Mouse (Mus musculus) adrenal gland, postnatal 25 days (tissue): ENCODE measurements around the gene Tle6. TPM values are rescaled to one million over a fixed set of nuclear protein-coding genes. Genes with fewer than 3 reads are reported as not detected.
"Not testable (repeated sequence)": the region's sequence is repeated elsewhere in the genome, so short reads cannot be mapped to it uniquely, and the experiment has no call there.

Source experiments
- DNase-seq: peaks from one replicate; pipeline ENCODE4 v3.0.0; 2021; ENCODE audit warnings: mixed read lengths
- long read RNA-seq: library from polyadenylated mRNA; stranded (forward); transcript quantifications from one replicate; pipeline ENCODE4 v2.0.0, GENCODE M21; 2021
- total RNA-seq: library from RNA; stranded (reverse); gene quantifications from 2 replicates; pipeline ENCODE4 v1.2.3, GENCODE M21; 2021

Tle6 gene
- 26.4 and 37.4 TPM in 2 replicates for total RNA-seq
- long read RNA-seq, partial matches to known transcripts = 1 of 28 reads
- long read RNA-seq, other reads (novel, unspliced or antisense) = 19 of 28 reads

DNA sequence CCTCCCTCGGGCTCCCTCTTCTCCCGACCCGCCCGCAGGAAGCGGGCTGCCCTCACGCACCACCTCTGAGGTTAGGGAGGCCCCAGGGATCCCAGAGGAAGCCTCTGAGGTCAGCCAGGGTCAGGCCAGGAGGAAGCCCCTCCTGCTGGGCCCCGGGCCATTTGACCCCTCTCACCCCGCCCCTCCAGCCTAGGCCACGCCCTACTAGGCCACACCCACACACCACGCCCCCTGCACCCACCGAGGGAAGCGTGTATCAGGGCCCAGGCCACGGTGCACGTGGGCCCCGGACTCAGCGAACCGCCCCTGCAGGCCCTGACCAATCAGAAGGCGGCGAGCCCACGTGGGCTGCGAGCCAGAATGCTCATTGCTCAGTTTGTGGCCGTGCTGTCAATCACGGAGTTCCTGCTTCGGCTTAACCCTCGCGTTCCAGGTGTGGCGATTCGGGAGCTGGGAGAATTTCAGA is at the start of gene Tle6:
Gene Tle6, minus strand, starts transcription at position 336 of the 466 bp plus-strand sequence.
- peak; percentile 98 for DNase-seq

DNA sequence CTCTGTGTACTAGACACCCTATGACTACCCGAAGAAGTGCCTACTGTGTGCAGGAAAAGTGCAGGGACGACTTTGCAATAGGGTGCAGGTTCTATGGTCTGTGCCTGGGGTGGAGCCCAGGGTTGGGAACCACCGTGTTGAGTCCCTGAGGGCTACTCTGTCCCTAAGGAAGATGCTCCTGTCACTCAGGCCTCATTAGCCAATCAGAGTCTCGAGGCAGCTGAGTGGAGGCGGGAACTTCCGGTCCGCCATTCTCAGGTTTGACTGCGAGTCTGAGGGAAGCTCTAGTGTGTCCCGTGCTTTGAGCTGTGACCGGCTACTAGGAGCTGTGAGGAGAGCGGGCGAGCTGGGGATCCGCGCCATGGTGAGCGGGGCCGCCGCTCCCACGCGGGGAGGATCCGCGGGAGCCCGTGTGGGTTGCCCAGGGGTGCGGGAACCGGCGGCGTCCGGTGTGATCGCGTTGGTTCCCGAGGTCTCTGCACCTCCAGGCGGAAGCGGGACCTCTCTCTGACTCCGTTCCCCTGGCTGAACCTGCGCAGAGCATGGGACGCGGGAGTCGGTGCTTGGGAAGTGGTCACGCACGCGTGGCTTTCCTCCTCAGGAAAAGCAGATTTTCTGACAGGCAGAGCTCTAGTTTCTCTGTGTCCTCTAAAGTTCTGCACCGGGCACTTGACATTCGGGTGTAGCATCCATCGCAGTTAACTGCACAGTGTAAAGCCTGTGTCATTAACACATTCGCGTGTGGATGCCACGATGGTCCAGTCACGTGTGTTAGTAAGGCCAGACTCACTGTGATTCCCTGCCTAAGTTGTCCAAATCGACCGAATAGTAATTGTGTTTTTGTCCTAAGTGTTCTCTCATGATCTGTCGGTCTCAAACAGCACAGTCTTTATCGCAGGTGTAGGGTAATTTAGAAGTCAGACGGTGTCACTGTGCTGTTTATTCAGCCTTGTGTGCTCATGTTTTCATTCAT is 48.2 kb upstream of the Tle6 start, which contains the start of gene Gm10778:
Gene Gm10778, plus strand, starts transcription at position 257 of the 973 bp plus-strand sequence.
- peak; percentile 77 for DNase-seq

DNA sequence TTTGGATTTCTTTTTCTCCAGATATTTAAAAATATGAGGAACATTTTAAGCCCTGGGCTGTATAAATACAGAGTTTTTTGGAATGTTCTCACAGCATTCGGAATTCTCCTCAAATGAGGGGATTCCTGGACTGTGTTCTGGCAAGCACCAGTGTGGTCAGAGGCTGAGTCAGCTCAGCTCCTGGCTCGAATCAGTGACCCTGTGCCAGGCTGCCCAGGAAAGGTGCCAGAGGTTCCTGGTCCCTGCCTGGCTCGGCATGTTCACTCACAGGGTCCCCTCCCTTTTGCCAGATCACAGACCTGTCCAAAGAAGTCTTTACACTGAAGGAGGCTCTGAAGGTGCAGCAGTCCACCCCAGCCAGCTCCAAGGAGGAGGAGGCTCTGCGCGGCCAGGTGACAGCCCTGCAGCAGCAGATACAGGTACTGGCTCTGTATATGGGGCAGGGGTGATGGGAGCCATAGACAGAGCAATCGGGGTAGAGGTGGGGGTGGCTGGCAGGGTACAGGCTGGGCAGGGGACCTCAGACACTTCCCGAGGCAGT is 45.2 kb upstream of the Tle6 start:
- DNase-seq = peak; percentile 62

DNA sequence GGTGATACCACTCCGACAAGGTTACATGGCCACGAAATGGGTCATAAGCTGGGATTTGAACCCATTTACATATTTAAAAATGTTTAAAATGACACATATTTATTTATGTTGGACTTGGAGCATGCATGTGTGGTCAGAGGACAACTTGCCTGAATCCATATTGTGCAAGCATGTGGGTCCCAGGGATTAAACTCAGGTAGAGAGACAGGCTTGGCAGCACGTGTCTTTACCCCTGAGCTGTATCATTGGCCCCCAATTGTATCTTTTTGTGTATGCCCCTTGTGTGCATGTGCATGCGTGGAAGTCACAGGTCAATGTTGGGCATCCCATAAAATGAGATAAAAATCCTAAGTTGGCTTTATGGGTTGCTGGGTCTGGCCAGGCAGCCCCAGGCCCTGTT is 44.5 kb upstream of the Tle6 start:
- no peak for DNase-seq

DNA sequence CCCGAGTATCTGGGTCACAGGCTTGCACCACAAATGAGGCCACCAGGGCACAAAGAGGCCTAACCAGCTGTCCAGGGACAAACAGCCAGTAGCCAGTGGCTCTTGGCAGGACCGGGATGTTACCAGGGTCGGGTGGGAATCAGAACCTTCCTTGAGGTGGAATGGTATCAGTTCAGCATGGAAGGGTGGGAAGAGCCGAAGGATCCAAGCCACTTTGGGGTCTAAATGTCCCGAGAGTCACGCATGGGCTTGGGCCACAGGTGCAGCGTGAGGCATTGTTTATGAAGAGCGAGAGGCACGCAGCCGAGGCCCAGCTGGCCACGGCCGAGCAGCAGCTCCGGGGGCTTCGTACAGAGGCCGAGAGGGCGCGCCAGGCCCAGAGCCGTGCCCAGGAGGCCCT is 43.8 kb upstream of the Tle6 start:
- DNase-seq = no peak

DNA sequence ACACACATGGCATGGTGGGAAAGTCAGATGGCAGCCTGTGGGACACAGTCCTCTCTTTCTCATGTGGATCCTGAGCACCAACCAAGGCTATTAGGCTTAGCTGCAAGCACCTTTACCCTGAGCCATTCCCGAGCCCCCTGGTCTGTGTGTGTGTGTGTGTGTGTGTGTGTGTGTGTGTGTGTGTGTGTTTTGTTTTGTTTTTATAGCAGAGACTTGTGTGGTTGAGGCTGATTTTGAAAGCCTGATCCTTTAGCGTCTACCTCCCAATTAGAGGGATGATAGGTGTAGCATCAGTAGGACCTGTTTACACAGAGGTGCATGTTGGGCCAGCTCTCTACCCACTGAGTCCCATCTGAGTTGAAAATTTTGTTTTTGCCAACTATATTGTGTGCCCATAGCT is 43.3 kb upstream of the Tle6 start:
- no peak for DNase-seq

DNA sequence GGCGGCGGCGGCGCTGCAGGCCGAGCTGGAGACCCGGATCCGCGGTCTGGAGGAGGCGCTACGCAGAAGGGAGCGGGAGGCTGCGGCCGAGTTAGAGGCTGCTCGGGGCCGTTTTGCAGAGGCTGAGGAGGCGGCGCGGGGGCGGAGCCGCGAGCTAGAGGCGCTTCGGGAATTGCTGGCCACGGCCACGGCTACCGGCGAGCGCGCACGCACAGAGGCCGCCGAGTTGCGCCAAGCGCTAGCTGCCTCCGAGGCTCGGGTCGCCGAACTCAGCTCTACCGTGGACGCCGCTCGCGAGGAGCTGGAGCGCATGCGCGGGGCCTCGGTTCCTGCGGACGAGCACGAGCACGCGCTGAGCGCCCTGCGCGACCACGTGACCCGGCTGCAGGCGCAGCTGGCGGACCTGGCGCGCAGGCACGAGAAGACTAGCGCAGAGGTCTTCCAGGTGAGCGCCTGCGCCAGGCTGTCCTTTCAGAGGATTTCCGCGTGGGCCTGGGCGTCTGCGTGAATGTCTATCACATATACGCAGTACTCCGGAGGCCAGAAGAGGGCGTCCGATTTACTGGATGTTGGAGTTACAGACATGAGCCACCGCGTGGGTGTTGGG is 42.7 kb upstream of the Tle6 start:
- peak; percentile 98 for DNase-seq

DNA sequence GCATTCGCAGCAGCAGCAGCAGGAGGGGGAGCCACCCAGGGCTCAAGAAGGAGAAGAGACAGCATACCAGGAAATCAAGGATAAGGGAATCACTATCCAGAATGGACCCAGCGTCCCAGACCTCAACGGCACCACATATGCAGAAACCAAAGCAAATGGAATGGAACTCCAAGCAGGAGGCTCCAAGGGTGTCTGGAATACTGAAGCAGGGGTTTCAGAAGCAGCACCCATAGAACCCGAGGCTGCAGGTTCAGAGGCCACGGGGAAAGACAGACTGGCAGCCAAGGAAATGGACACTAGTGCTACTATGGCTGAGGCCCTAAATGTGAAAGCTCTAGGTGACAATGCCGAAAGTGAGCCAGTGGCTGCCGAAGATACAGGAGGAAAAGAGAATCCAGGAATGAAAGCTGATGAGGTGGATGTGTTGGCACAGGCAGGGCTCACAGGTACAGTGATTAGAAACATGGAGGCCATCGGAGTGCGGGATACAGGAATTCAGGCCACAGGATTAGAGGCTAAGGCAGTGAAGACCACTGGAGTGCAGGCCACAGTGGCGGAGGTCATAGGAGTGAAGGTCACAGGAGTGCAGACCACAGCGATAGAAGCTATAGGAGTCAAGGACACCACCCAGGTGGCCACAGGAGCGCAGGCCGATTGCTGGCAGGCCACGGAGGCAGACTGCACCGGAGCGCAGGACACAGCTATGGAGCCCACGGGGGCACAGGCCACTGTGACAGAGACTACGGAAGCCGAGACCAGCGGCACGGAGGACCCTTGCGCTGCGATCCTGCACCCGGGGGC is 42.0 kb upstream of the Tle6 start:
- no peak for DNase-seq

DNA sequence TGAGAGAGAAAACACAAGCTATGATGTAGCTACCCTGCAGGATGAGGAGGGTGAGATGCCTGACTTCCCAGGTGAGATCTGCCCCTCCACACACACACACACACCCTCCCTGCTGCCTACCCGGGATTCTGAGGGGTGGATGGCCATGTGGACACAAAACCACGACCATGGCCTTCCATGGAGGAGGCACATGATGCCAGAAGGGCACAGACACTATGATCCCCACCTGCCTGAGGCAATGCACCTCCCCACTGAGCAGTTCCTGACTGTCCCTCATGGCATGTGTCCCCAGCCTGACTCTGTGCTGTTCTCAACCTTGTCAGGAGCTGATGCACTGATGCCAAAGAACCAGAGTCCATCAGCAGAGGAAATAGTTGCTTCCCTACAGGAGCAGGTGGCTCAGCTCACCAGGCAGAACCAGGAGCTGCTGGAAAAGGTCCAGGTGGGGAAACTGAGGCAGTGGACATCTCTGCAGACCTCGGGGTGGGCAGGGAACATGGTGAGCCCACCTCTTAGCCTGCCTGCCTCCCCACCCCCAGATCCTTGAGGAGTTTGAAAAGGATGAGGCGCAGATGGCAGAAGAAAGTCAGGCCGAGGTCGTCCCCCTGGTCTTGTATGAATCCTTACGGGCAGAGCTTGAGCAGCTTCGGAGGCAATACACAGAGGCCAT is 41.2 kb upstream of the Tle6 start:
- DNase-seq = no peak

DNA sequence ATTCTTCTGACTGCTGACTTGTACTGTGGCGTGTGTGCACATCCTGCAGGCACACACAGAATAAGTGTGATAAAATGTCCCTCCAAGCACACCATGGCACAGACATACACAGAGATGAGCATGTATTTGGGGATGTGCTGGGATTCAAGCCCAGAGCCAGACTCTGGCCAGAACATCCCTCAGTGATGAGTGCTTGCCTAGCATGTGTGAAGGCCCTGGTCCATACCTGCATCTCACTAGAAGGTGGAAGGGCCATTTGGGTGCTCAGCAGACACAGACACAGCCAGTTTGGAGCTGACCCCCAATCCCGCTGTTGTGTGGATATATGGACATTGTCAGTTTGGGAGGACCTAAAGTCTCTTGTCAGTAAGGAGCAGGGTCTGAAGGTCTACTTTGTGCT is 40.7 kb upstream of the Tle6 start:
- no peak for DNase-seq

DNA sequence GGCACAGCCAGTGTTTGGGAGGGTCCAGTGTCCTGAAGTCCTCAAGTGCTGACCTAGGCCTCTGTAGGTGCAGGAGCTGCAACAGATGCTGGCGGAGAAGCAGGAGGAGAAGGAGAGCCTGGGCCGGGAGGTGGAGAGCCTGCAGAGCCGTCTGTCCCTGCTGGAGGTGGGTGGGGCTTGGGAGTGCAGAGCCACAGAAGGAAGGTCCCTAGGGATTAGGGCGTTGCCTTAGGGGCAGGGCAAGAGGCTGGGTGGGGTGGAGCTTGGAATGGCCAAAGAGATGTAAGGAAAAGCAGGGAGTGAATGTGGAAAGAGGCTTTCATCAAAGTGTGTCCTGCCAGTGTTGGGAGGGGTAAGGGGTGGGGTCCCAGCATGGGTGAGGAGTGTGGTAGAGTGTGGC is 40.0 kb upstream of the Tle6 start:
- not testable (repeated sequence) for DNase-seq

DNA sequence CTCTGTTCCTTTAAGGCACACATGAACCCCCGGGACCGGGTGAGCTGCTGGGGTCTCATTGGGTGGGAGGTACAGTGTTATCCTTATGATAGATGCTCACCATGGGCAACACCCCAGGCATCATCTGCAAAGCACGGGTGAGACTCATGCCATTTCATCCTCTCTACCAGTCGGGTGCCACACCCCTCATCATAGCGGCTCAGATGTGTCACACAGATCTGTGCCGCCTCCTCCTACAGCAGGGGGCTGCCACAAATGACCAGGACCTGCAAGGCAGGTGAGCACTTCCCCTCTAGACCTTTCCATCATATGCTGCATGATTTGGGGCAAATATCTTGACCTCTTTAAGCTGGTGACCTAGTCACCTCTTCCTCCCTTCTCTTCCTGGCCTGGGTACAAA is 37.2 kb upstream of the Tle6 start:
- DNase-seq = no peak

DNA sequence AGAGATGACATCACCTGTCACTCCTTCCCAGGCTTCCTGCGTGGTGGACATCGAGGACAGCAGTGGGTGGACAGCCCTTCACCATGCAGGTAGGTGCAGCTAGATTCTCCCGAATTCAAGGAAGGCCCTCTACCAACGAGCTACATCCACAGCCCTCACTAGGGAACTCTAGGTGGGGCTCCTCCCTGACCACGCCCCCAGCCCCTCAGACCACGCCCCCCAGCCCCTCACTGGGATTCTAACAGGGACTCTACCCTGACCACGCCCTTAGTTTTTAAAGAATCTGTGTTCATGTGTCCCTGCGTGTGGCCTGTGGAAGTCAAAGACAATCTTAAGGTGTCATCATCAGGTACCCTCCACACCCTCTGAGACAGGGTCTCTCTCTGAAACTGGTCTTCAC is 35.5 kb upstream of the Tle6 start:
- DNase-seq = no peak

DNA sequence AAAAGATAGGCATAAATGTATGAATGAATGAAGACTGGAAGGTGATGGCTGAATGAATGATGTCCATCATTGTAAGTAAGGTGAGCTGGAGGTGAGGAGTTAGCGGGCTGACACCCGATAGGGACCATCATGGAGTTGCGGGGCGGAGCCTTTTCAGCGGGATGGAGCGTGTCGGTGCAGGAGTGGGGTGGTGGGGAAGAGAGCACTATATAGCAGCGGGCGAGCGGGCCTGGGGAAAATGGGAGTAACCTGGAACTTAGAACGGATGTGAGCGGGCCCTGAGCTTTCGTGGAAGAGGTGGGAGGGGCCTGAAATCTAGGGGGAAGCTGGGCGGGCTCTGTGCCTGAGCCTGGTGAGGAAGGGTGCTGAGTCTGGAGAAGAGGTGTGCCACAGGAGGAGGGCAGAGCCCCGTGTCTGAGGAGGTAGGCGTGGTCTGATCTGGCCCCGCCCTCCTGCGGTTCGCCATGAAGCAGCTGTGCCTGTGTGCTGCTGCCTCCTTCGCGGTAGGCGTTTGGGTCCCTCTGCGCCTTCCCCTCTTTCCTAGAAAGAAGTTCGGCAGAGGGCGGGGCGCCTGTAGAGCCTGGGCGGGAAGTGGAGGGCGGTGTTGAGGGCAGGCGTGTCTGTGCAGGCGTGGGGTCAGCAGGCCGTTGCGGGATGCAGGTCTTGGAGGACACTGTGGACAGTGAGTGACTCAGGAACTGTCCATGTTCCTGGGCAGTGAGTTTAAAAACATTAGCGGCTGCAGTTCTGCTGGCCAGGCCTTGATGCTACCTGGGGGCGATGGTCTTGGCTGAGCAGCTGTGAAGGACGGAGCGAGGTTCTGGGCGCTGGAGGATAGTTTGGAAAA is 32.6 kb upstream of the Tle6 start:
- peak; percentile 85 for DNase-seq

DNA sequence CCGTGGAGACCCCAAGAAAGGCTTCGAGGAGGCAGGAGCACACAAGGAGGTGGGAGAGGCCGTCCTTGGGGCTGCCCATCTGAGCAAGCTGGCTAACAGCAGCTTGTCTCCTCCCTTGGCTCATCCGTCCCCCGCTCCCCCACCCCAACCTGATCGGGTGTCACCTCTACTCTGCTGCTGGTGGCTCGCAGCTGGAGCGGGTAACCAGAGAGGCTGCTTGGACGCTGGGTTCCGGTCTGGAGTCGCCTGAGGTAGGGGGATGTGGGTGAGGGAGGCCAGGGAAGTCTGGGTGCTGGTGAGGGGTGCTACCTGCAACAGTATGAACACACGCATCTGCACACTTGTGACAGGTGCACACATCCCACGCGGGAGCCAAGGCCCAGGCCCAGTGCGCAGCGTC is 27.5 kb upstream of the Tle6 start, which contains the start of gene Ankrd24:
Gene Ankrd24, plus strand, starts transcription at position 151 of the 400 bp plus-strand sequence.
- DNase-seq = no peak

DNA sequence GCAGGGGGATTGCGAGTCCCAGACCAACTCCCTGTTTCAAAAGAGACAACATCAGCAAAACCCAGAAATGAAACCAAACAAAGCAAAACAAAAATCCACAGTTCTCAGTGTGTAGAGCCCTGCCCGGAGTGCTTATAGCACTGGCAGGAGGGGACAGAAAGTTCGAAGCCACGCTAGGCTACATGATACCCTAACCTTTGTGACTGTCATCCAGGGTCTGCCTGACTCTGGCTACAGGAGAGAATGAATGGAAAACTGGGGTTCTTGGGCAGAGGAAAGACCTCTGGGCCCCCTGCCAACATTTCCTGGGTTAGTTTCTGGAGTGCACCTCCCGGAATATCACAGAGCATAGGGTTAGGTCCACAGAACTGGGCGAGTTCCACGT is 27.0 kb upstream of the Tle6 start:
- no peak for DNase-seq

DNA sequence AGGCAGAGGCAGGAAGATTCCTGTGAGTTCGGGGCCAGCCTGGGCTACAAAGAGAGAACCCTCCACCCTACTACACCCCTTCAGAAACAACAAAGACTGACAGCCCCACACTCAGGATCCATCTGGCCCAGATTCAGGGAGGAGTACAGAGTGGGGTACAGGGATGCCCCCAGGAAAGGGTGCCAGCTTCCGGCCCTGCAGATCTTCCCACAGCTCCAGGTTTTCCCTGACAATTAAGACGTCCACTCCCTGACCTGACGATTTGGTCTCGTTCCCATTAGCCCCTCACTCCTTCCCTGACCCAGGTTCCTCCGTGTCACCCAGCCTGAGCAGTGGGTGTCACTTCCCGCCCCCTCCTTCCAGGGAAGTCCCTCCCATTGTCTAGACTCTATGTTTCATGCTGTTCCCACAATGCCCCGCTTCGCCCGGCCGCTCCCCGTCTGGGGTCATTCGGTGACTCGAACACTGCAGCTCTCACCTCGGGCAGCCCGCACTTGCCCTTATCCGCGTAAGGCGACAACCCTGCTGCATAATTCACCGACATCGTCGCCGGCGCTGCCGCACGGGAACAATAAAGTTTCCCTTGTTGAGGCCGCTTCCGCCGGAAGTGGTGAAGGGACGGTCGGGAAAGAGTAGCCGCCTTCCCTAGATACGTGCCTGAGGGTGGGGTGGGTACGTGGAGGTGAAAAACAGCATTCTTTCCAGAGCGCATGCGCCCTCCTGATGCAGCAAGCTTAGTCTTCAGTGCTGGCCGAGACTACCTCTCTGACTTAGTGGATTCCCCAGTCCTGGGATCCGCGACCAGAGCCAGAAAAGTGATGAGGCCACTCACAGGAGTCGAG is 26.3 kb upstream of the Tle6 start, which contains the start of gene Sirt6:
Gene Sirt6, minus strand, starts transcription at position 804 of the 842 bp plus-strand sequence.
- peak; percentile 89 for DNase-seq

DNA sequence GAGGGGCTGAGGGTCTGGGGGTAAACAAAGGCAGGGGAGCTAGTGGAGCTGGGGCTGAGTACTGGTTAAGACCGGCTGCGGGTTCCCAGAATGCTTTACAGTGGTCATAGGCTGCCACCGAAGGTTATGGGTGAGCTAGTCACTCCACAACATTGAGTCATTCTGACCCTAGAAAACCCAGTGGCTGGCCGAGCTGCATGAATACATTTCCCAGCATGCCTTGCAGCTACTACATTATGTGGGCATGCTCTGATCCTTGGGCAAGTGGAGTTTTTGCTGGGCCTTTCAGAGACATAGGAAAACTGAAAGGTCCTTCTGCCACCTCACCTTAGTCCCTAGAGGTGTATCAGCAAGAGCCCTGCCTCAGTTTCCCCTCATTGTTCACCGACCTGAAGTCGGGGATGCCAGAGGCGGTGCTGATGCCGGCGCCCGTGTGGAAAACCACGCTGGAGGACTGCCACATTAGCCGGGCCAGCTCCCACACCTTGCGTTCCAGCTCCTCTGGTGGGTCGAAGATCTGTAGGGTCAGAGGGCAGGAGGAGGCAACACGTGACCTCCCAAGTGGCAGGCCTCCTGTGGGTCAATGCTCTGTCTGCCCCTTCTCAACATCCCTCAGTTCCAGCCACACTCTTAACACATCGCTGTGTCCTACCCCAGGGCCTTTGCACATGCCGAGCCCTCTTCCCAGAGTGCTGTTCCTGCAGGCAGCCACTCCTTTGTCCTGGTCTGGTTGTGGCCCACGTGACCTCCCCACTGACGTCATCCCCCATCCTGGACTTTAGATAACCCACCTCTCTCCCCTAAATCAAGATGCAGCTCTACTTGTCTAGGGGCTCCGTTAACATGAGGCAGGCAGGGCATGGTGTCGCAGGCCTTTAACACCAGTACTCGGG is 25.5 kb upstream of the Tle6 start:
- no peak for DNase-seq
